Mouse (Mus musculus): ENCODE data around the gene Kpna2. TPM values are rescaled to one million over a fixed set of nuclear protein-coding genes. Genes with fewer than 3 reads are reported as not detected.
A peak's percentile ranks its signal among the peaks of the same experiment; 100 is the strongest.

The Kpna2 gene
- polyA plus RNA-seq, 1 experiment from 2014 or later = 281 TPM

DNA sequence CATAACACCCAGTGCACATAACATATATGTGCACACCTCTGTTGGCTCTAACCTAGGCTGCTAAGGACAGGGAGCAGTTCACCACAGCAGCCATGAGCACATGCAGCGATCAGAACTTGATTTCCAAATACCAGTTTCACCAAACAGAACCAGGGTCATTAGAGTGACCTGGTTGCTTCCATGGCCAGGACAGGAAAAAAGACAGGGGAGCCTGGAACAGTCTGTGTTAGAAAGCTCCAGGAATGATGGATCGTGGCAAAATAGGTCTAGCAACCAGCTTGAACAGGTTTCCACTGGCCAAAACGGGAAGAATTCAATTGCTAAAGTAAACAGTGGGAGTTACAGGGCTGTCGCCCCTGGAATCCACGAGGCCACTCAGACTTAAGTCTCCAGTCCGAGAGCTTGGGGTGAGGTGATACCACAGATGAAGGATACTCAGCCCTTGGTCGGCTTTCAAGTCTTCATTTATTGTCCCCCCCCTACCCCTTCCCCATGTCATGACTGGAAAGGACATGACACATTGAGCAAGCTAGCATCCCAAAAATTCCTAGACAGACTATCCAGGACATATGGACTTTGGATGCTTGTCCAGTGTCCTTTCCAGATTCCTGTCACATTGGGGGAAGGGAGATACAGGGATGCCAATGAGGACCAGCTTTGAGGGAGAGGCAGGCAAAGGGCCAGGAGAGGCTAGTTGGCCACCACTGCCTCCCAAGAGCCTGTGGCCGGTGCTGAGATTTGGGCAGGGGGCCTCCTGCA, 23.7 kb downstream of the Kpna2 start:
- no peak for ATAC-seq (ENCODE audit: insufficient number of reproducible peaks, low FRiP score, low TSS enrichment, low read depth)
- no peak overlapping the region for H3K27ac ChIP-seq
- H3K4me2 ChIP-seq = no peak overlapping the region

DNA sequence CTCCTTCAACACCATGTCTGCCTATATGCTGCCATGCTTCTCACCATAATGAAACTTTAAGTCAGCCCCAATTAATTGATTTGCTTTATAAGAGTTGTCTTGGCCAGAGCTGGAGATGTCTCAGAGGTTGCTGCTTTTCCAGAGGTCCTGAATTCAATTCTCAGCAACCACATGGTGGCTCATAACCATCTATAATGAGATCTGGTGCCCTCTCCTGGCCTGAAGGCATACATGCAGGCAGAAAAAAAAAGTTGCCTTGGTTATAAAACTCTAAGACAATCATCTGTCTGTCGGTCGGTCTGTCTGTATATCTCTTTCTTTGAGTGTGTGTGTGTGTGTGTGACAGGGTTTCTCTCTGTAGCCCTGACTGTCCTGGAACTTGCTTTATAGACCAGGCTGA, 24.9 kb downstream of the Kpna2 start:
- 82% methylated on average over 2 of the region's 2 CpGs for WGBS
- H3K27me3 ChIP-seq = no peaks in the 10 kb centered on the region

More for the DNA sequence above, 23.7 kb downstream of the Kpna2 start:
- H3K36me3 ChIP-seq = no peaks in the 10 kb centered on the region
- H3K4me1 ChIP-seq = no peaks in the 10 kb centered on the region
- no peaks in the 10 kb centered on the region for H3K27me3 ChIP-seq
- no peaks in the 10 kb centered on the region for H3K9me3 ChIP-seq
- no peak overlapping the region for H3K4me3 ChIP-seq
- 64% methylated on average over 8 of the region's 8 CpGs for WGBS
- no peak overlapping the region for H3K9ac ChIP-seq

DNA sequence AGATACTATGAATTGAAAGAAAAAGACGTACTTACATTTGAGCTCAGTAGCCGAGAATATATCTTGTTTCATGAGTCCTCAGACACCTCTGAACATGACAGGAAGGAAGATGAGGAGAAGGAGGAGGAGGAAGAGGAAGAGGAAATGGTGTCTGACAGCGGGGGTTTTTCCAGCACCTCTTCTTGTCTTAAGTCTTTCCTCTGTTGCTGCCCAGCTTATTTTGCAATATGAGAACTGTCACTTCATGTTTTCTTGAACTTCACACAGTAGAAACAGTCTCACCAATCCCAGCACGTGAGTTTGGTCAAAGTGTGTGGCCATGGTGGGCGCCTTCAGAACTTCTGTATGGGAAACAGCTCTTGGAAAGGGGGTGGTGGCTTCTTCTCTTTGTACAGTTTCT, 26.3 kb downstream of the Kpna2 start:
- Histone ChIP-seq H3K9ac (no peak overlapping the region), H3K27me3 (no peaks in the 10 kb centered on the region), H3K4me2 (no peak overlapping the region), H3K36me3 (no peaks in the 10 kb centered on the region), H3K4me1 (no peaks in the 10 kb centered on the region), H3K4me3 (no peak overlapping the region), H3K9me3 (no peaks in the 10 kb centered on the region), H3K27ac (no peak overlapping the region)
- no peak for ATAC-seq (ENCODE audit: insufficient number of reproducible peaks, low FRiP score, low TSS enrichment, low read depth)
- WGBS = 79% methylated on average over 5 of the region's 5 CpGs

More for the DNA sequence above, 24.9 kb downstream of the Kpna2 start:
- no peak overlapping the region for H3K9ac ChIP-seq
- ATAC-seq (ENCODE audit: insufficient number of reproducible peaks, low FRiP score, low TSS enrichment, low read depth) = no peak
- no peaks in the 10 kb centered on the region for H3K9me3 ChIP-seq
- H3K36me3 ChIP-seq = no peaks in the 10 kb centered on the region
- no peak overlapping the region for H3K4me2 ChIP-seq
- no peaks in the 10 kb centered on the region for H3K4me1 ChIP-seq
- H3K27ac ChIP-seq = no peak overlapping the region
- H3K4me3 ChIP-seq = no peak overlapping the region

DNA sequence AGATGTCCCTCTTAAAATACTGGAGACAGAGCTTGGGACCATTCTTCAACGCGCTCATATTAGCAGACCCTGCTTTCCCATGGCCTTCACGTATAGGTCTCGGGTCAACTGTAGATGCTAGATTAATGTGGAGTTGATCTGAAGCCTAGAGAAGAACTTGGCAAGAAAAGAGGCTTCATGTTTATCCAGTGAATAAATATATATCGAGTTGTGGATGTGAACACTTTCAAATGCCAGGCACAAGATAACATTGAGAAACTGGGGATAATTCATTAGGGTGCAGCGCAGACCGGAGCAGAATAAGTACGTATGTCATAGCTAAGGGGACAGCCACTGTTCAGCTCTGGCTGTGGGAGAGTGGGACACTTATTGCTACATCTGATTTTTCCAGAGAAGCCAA, 29.5 kb downstream of the Kpna2 start:
- peaks cover 2% of the 10 kb centered on the region; the same call in 1 of the 2 replicates for H3K4me1 ChIP-seq
- H3K27ac ChIP-seq = no peak overlapping the region
- H3K4me3 ChIP-seq = no peak overlapping the region
- 93% methylated on average over 8 of the region's 8 CpGs for WGBS
- no peaks in the 10 kb centered on the region for H3K9me3 ChIP-seq
- H3K9ac ChIP-seq = no peak overlapping the region
- H3K36me3 ChIP-seq = no peaks in the 10 kb centered on the region
- H3K4me2 ChIP-seq = no peak overlapping the region
- H3K27me3 ChIP-seq = no peaks in the 10 kb centered on the region
- no peak for ATAC-seq (ENCODE audit: insufficient number of reproducible peaks, low FRiP score, low TSS enrichment, low read depth)

DNA sequence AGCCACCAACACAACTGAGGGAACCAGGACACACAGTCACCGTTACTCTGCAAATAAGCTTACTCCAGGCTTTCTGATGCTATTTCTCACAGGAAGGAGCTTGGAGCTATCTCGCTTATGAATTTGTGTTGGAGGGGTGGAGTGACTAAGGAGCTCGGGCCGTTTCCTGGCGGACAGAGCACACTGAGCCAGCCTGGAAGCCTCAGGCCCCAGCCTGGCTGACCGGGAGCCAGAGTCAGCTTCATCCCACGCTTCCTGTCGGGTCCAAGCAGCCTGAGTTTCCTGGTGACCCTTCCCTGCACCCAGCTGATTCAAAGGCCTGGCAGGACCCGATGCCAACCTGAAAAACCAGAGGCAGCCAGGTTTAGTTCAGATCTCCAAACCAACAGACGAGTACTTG, 31.7 kb downstream of the Kpna2 start:
- no peak overlapping the region for H3K4me3 ChIP-seq
- H3K27me3 ChIP-seq = no peaks in the 10 kb centered on the region
- 51% methylated on average over 10 of the region's 10 CpGs for WGBS
- no peak overlapping the region for H3K4me2 ChIP-seq
- peaks cover 2% of the 10 kb centered on the region; the same call in 1 of the 2 replicates for H3K4me1 ChIP-seq
- no peak for ATAC-seq (ENCODE audit: insufficient number of reproducible peaks, low FRiP score, low TSS enrichment, low read depth)
- H3K9me3 ChIP-seq = no peaks in the 10 kb centered on the region
- no peak overlapping the region for H3K9ac ChIP-seq
- H3K27ac ChIP-seq = no peak overlapping the region
- H3K36me3 ChIP-seq = no peaks in the 10 kb centered on the region

DNA sequence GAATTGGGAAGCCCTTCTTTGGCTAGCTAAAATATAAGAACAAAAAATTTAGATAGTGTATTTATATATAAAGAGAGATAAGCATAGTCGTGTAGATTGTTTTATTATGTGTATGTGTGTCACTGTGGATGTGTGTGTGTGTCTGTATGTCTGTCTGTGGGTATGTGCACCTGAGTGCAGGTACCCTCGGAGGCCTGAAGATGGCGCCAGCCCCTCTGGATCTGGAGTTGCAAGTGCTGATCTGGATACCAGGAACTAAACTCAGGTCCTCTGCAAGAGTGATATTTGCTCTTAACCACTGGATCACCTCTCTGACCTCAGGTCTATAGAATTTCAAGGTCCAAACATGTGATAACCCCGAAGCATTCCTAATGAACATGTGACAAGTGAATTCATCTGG, 33.5 kb downstream of the Kpna2 start:
- WGBS = 93% methylated on average over 4 of the region's 4 CpGs
- Histone ChIP-seq H3K9me3 (no peaks in the 10 kb centered on the region), H3K4me1 (peaks cover 9% of the 10 kb centered on the region; the same call in 1 of the 2 replicates), H3K9ac (no peak overlapping the region), H3K27me3 (no peaks in the 10 kb centered on the region), H3K4me3 (no peak overlapping the region), H3K4me2 (no peak overlapping the region), H3K36me3 (no peaks in the 10 kb centered on the region), H3K27ac (no peak overlapping the region)
- no peak for ATAC-seq (ENCODE audit: insufficient number of reproducible peaks, low FRiP score, low TSS enrichment, low read depth)

DNA sequence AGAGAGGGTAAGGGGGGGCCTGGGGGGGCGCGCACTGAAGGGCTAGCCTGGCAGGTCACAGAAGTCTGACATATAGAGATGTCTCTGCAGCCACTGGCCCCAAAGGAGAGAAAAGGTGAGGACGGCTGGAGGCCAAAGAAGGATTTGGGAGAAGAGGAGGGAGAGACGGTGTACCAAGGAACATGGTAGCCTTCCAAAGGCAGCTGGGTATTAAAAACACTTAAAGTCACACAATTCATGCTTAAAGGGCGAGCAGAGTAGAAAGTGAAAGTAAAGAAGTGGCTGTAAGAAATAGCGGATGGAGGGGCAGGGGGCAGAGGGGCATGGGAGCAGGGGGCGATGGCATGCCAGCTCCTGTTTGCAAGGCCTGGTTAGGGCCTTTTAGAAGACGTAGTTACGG, 37.0 kb downstream of the Kpna2 start:
- Histone ChIP-seq H3K36me3 (no peaks in the 10 kb centered on the region), H3K4me2 (no peak overlapping the region), H3K27ac (no peak overlapping the region), H3K4me1 (peaks cover 11% of the 10 kb centered on the region), H3K27me3 (no peaks in the 10 kb centered on the region), H3K9ac (no peak overlapping the region), H3K4me3 (no peak overlapping the region), H3K9me3 (no peaks in the 10 kb centered on the region)
- no peak for ATAC-seq (ENCODE audit: insufficient number of reproducible peaks, low FRiP score, low TSS enrichment, low read depth)
- WGBS = 77% methylated on average over 9 of the region's 9 CpGs

DNA sequence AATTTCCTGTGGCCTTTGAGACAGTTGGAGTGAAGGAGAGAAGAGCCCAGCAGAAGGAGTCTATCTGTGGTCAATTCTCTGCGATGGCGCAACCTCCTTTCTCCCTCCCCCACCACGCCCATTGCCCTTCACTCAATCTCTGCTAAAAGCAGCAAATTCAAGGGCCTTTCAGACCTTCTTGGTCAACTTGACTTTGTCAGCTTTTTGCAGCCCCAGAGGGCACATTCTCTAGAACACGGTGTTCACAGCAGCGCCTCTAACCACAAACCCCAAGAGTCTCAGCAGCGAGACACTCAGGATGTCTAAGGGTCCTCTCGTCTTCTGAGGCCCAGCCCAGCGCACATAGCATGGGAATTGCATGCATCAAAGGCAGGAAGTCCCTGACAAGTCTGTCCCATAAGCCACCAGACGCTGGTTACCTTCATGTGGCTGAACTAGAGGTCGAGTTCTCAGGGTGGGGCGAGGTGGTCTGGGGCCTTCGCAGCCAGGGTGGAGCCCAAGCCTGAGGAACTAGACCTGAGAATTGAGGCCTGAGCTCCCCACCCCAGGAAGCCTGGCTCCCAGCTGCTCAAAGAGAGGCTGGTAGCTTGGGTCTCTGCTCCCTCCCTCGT, 37.8 kb downstream of the Kpna2 start:
- Histone ChIP-seq H3K36me3 (no peaks in the 10 kb centered on the region), H3K27ac (no peak overlapping the region), H3K4me1 (peaks cover 13% of the 10 kb centered on the region), H3K9me3 (no peaks in the 10 kb centered on the region), H3K9ac (no peak overlapping the region), H3K4me2 (no peak overlapping the region), H3K27me3 (no peaks in the 10 kb centered on the region), H3K4me3 (no peak overlapping the region)
- WGBS = 60% methylated on average over 13 of the region's 13 CpGs
- ATAC-seq (ENCODE audit: insufficient number of reproducible peaks, low FRiP score, low TSS enrichment, low read depth) = no peak

DNA sequence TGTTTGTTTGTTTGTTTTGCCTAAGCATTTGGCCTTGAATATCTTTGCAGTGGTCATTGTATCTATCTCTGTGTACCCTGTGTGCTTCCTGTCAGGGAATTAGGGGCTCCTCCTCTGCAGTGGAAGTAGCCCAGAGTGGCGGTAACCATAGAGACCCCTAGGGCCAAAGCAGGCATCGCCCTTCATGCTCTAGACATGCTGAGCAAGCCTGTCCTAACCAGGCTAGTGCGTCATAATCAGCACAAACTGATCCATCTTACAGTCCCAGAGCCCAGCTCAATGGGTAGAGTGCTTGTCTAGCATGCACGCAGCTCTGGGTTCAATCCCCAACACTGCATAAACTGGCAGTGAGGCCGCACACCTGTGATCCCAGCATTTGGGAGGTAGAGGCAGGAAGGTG, 40.2 kb downstream of the Kpna2 start:
- Histone ChIP-seq H3K9me3 (no peaks in the 10 kb centered on the region), H3K9ac (no peak overlapping the region), H3K4me2 (no peak overlapping the region), H3K4me1 (peaks cover 16% of the 10 kb centered on the region), H3K27ac (no peak overlapping the region), H3K4me3 (no peak overlapping the region), H3K27me3 (no peaks in the 10 kb centered on the region), H3K36me3 (no peaks in the 10 kb centered on the region)
- WGBS = 86% methylated on average over 5 of the region's 5 CpGs
- no peak for ATAC-seq (ENCODE audit: insufficient number of reproducible peaks, low FRiP score, low TSS enrichment, low read depth)

DNA sequence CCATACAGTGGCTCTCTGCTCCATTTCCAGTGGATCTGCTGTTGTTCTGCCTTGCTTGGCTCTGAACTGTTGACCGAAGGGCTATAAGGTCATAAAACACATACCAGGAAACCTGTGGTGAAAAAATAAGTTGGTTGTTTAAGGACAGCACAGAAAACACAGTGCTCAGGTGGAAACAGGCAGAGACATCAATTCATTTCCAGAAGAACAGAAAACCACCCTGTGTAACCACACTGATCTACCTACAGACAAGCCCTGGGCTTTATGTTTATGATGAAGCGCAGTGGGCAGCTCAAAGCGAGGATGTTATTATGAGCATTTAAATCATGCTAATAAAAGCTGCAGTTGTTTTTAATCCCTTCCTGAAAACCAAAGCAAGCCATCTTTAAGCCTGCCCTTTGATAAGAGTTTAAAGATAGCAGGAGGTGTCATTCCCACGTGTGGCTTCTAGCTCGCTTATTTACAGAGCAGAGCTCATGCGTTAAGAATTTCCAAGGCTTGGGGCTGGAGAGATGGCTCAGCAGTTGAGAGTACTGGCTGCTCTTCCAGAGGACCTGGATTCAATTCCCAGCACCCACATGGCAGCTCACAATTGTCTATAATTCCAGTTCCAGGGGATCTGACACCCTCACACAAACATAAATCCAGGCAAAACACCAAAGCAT, 40.8 kb downstream of the Kpna2 start:
- peaks cover 16% of the 10 kb centered on the region for H3K4me1 ChIP-seq
- ATAC-seq (ENCODE audit: insufficient number of reproducible peaks, low FRiP score, low TSS enrichment, low read depth) = no peak
- H3K36me3 ChIP-seq = no peaks in the 10 kb centered on the region
- WGBS = 74% methylated on average over 6 of the region's 6 CpGs
- H3K4me2 ChIP-seq = no peak overlapping the region
- H3K27me3 ChIP-seq = no peaks in the 10 kb centered on the region
- H3K9me3 ChIP-seq = no peaks in the 10 kb centered on the region
- no peak overlapping the region for H3K9ac ChIP-seq
- H3K27ac ChIP-seq = no peak overlapping the region
- H3K4me3 ChIP-seq = no peak overlapping the region

DNA sequence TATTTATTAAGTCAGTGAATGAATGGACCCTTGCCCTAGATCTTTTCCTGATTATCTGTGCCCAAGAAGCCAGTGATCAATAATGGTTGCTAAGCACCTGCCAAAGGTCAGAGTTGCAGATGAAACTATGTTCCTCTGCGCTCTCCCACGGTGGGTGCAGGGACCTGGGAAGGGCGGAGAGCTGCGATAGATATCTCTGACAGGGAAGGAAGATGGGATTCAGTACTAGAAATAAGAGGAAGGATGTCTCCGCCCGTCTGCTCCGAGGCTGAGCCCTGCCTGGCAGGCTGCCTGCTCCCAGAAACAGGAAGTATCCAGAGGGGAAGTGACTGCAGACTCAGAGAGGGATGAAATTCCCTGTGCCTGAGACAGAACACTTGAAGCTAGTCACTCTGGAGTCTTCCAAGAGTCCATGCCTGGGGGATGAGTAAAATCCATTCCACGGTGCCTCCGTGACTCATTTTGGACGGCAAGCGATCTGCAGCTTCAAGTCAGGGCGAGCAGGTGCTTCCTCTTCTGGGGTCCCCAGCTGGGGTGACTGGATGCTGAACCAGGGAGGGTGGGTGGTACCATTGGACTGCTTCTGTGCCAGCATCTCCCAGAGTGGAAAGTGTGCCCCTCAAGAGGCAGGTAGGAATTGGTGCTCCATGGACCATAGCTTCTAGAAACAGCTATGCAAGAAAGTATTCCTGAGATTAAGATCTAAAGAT, 41.9 kb downstream of the Kpna2 start:
- Histone ChIP-seq H3K9ac (no peak overlapping the region), H3K9me3 (no peaks in the 10 kb centered on the region), H3K27me3 (no peaks in the 10 kb centered on the region), H3K4me1 (peaks cover 16% of the 10 kb centered on the region), H3K4me2 (no peak overlapping the region), H3K4me3 (no peak overlapping the region), H3K36me3 (no peaks in the 10 kb centered on the region), H3K27ac (peak overlapping the region; percentile 17; the same call in 1 of the 2 replicates)
- no peak for ATAC-seq (ENCODE audit: insufficient number of reproducible peaks, low FRiP score, low TSS enrichment, low read depth)
- 57% methylated on average over 12 of the region's 12 CpGs for WGBS

DNA sequence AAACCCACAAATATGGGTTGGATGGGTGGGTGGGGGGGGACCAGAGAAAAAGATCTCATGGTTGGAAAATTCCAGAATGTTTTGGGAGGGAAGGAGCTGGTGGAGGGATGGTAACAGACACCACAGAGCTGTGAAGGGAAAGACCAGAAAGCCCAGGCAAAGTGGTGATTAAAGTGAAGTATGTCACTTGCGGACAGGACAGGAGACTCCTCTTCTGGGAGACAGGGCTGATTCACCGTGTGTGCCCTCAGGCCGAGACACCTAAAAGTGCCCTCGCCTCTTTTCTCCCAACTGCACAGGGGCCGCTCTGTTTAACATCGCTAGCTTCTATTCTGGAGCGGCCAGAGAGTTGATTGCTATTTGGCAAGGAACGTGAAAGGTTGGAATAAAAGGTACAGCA, 44.8 kb downstream of the Kpna2 start:
- Histone ChIP-seq H3K36me3 (no peaks in the 10 kb centered on the region), H3K4me2 (no peak overlapping the region), H3K9ac (no peak overlapping the region), H3K27me3 (no peaks in the 10 kb centered on the region), H3K4me3 (no peak overlapping the region), H3K9me3 (no peaks in the 10 kb centered on the region), H3K4me1 (peaks cover 10% of the 10 kb centered on the region), H3K27ac (no peak overlapping the region)
- ATAC-seq (ENCODE audit: insufficient number of reproducible peaks, low FRiP score, low TSS enrichment, low read depth) = no peak
- WGBS = 59% methylated on average over 8 of the region's 8 CpGs
